Mouse (Mus musculus) left cerebral cortex, postnatal 4 days (tissue): ENCODE data around the gene H2-DMa. TPM values are rescaled to one million over a fixed set of nuclear protein-coding genes. Genes with fewer than 3 reads are reported as not detected.

Experiments used
- DNase-seq: peaks from one replicate; pipeline ENCODE4 v3.0.0-alpha.2; 2022
- intact Hi-C: fragments of 180-260 bp; cut with DNase I; formaldehyde crosslinking; loops from one replicate; pipeline ENCODE4 v1.15.1; 2025
- total RNA-seq, 2 experiments: library from RNA; stranded (reverse); gene quantifications; 2 replicates each; pipeline ENCODE4 v1.2.3; 2021

The H2-DMa gene
- total RNA-seq, 2 experiments from 2014 or later = 19.5 to 20.5 TPM

DNA sequence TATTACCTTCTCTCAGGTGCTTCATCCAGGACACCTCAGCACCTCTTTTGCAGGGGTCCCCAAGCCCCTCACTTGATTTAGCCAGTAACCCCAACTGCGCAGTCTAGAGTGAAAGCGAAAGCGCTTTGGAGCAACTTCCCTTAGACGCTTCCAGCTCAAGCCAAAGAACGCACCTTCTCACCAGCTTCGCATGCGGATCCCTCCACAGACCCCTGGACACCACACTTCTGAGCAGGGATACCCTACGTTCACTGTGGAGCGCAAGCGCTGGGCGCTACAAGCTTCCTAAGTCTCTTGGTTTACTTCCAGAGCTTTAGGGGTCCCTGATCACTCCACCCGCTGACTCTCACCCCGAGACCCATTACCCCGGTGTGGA is 67.5 kb downstream of the H2-DMa start:
- DNase-seq = no peak
- intact Hi-C loops = no loop called here

DNA sequence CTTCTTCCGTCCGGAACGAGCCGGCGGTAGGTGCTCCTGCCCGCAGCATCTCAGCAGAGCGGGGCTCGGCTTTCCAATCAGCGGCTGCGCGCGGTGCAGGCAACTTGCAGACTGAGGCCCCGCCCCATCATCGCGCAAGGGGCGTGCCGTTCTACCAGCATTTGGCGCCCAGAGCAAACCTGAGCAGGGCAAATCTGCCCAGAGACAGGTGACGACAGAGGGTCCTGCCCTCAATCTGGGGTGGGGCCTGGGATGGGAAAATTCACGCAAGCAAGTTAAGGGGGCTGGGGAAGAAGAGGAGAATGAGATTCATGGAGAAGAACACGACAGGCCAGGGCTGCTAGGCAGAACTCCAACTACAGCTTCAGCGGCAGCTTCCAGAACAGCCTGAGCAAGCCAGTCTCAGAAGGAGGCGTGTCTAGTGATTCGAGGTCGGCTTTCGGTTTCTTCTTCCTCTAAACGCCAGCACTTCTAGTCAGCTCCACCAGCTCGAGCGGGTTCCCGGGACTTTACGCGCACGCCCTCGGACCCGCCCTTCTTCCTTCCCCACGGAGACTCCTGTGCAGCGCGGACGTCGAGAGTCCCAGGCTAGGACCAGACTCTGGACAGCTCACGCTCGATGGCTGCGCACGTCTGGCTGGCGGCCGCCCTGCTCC is 68.0 kb downstream of the H2-DMa start, which contains the start of the genes Tap1 and Psmb9:
Gene Tap1, plus strand, starts transcription at position 293 of the 656 bp plus-strand sequence.
Gene Psmb9, minus strand, starts transcription at position 504 of the 656 bp plus-strand sequence.
- intact Hi-C loops = no loop called here
- peak; percentile 97 for DNase-seq

DNA sequence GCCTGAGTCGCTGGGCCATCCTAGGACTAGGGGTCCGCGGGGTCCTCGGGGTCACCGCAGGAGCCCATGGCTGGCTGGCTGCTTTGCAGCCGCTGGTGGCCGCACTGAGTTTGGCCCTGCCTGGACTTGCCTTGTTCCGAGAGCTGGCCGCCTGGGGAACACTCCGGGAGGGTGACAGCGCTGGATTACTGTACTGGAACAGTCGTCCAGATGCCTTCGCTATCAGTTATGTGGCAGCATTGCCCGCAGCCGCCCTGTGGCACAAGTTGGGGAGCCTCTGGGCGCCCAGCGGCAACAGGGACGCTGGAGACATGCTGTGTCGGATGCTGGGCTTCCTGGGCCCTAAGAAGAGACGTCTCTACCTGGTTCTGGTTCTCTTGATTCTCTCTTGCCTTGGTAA is 68.7 kb downstream of the H2-DMa start:
- intact Hi-C loops = no loop called here
- DNase-seq = peak; percentile 6

Other genes with a start within 250 kb of the H2-DMa start
- not detected for gene Gm7029, start 245.7 kb upstream of the H2-DMa start, total RNA-seq
- gene Kifc1, start 228.9 kb upstream of the H2-DMa start, total RNA-seq = 1 to 10 TPM; 7.7 to 9.4 TPM
- not detected for gene Platr17, start 214.4 kb upstream of the H2-DMa start, total RNA-seq
- 10 to 100 TPM; 37.6 to 39.2 TPM for gene Daxx, start 210.1 kb upstream of the H2-DMa start, total RNA-seq
- 10 to 100 TPM; 45.5 to 56.6 TPM for gene Tapbp, start 203.6 kb upstream of the H2-DMa start, total RNA-seq
- 10 to 100 TPM; 33.2 to 36.8 TPM for gene Zbtb22, start 203.6 kb upstream of the H2-DMa start, total RNA-seq
- 10 to 100 TPM; 74.1 to 75.5 TPM for gene Rgl2, start 190.0 kb upstream of the H2-DMa start, total RNA-seq
- gene Pfdn6, start 179.2 kb upstream of the H2-DMa start, total RNA-seq = 10 to 100 TPM; 90.5 to 96.1 TPM
- gene Wdr46, start 178.9 kb upstream of the H2-DMa start, total RNA-seq = 10 to 100 TPM; 30.1 to 36.6 TPM
- gene B3galt4, start 168.1 kb upstream of the H2-DMa start, total RNA-seq = 1 to 10 TPM; 6.6 to 6.8 TPM
- gene Vps52, start 163.7 kb upstream of the H2-DMa start, total RNA-seq = 10 to 100 TPM; 72.2 to 72.6 TPM
- gene Rps18, start 163.5 kb upstream of the H2-DMa start, total RNA-seq = 100 to 1,000 TPM; 557 to 591 TPM
- gene H2-K1, start 119.2 kb upstream of the H2-DMa start, total RNA-seq = 10 to 100 TPM in 1 of 2 experiments, 1 to 10 TPM in 1; 8.2 to 13.8 TPM
- gene Ring1, start 94.9 kb upstream of the H2-DMa start, total RNA-seq = 10 to 100 TPM; 23.6 to 28.2 TPM
- gene H2-Ke6, start 91.5 kb upstream of the H2-DMa start, total RNA-seq = 10 to 100 TPM; 41.6 to 45.2 TPM
- 10 to 100 TPM; 96.3 to 98.7 TPM for gene Slc39a7, start 87.9 kb upstream of the H2-DMa start, total RNA-seq
- gene Rxrb, start 87.7 kb upstream of the H2-DMa start, total RNA-seq = 10 to 100 TPM; 80.7 to 84.9 TPM
- gene Col11a2, start 80.1 kb upstream of the H2-DMa start, total RNA-seq = 1 to 10 TPM; 6.8 to 9.8 TPM
- gene H2-Oa, start 27.2 kb upstream of the H2-DMa start, total RNA-seq = not detected
- gene Brd2, start 3.1 kb downstream of the H2-DMa start, total RNA-seq = 100 to 1,000 TPM; 247 to 267 TPM
- gene H2-DMb2, start 23.8 kb downstream of the H2-DMa start, total RNA-seq = under 1 TPM; 0.34 to 0.40 TPM
- gene H2-DMb1, start 33.5 kb downstream of the H2-DMa start, total RNA-seq = under 1 TPM; 0.46 to 0.97 TPM
- gene Tap1, start 68.0 kb downstream of the H2-DMa start, total RNA-seq = 1 to 10 TPM; 2.2 to 3.6 TPM
- gene Psmb9, start 68.2 kb downstream of the H2-DMa start, total RNA-seq = 1 to 10 TPM in 1 of 2 experiments, under 1 TPM in 1; 0.77 to 1.1 TPM
- gene Psmb8, start 78.2 kb downstream of the H2-DMa start, total RNA-seq = 1 to 10 TPM; 1.3 to 1.9 TPM
- gene Tap2, start 84.0 kb downstream of the H2-DMa start, total RNA-seq = 1 to 10 TPM; 3.1 to 3.5 TPM
- gene H2-Ob, start 119.4 kb downstream of the H2-DMa start, total RNA-seq = not detected
- 1 to 10 TPM in 1 of 2 experiments, under 1 TPM in 1; 0.80 to 1.2 TPM for gene H2-Ab1, start 138.1 kb downstream of the H2-DMa start, total RNA-seq
- 1 to 10 TPM in 1 of 2 experiments, under 1 TPM in 1; 0.68 to 1.2 TPM for gene H2-Aa, start 168.3 kb downstream of the H2-DMa start, total RNA-seq
- gene H2-Eb1, start 186.3 kb downstream of the H2-DMa start, total RNA-seq = 1 to 10 TPM in 1 of 2 experiments, under 1 TPM in 1; 0.48 to 2.3 TPM
- gene H2-Eb2, start 206.1 kb downstream of the H2-DMa start, total RNA-seq = not detected
- under 1 TPM; 0.36 to 0.38 TPM for gene Btnl2, start 235.3 kb downstream of the H2-DMa start, total RNA-seq